Mouse (Mus musculus) intestine, embryonic 14.5 days (tissue): Measurements from ENCODE around the gene Arl10. TPM values are rescaled to one million over a fixed set of nuclear protein-coding genes. Genes with fewer than 3 reads are reported as not detected.
"Not testable (repeated sequence)": the region's sequence is repeated elsewhere in the genome, so short reads cannot be mapped to it uniquely, and the experiment has no call there.

Source experiments
- ATAC-seq: fragments of 200-750 bp; cut with Nextera tagmentation; replicated peaks from 2 replicates; pipeline ENCODE4 v1.8.0; 2017; ENCODE audit warnings: low read depth, moderate number of reproducible peaks, moderate TSS enrichment, moderate library complexity; ENCODE audit not compliant: low FRiP score, low TSS enrichment
- DNase-seq: peaks from one replicate; pipeline ENCODE4 v3.0.0-alpha.2; 2018; ENCODE audit warnings: low spot score
- H3K27ac ChIP-seq: fragments of 300-500 bp; sonication (generic); 2 replicates; pipeline ENCODE4 v1.5.1; 2014; ENCODE audit warnings: low read depth, mild to moderate bottlenecking, control low read depth
- H3K27me3 ChIP-seq: fragments of 300-500 bp; sonication (generic); replicated peaks from 2 replicates; pipeline ENCODE4 v1.6.1; 2014; ENCODE audit warnings: low read length, control low read depth; ENCODE audit not compliant: control insufficient read depth, insufficient read depth
- H3K36me3 ChIP-seq: fragments of 300-500 bp; sonication (generic); 2 replicates; pipeline ENCODE4 v1.6.1; 2014; ENCODE audit warnings: low read length, control low read depth; ENCODE audit not compliant: control insufficient read depth, insufficient read depth
- H3K4me1 ChIP-seq: fragments of 300-500 bp; sonication (generic); replicated peaks from 2 replicates; pipeline ENCODE4 v1.6.1; 2014; ENCODE audit warnings: low read length, control low read depth, mixed read lengths; ENCODE audit not compliant: control insufficient read depth, insufficient read depth
- H3K4me2 ChIP-seq: fragments of 300-500 bp; sonication (generic); 2 replicates; pipeline ENCODE4 v1.6.1; 2014; ENCODE audit warnings: low read length
- H3K4me3 ChIP-seq: fragments of 300-500 bp; sonication (generic); 2 replicates; pipeline ENCODE4 v1.5.1; 2014; ENCODE audit warnings: low read depth, low read length, control low read depth, mixed read lengths
- H3K9ac ChIP-seq: fragments of 300-500 bp; sonication (generic); 2 replicates; pipeline ENCODE4 v1.6.1; 2014; ENCODE audit warnings: mild to moderate bottlenecking, low read length
- H3K9me3 ChIP-seq: fragments of 300-500 bp; sonication (generic); 2 replicates; pipeline ENCODE4 v1.6.1; 2016; ENCODE audit warnings: low read length, control low read depth; ENCODE audit not compliant: control insufficient read depth
- WGBS: fragments of 180-500 bp; shearing (Covaris S2); extraction: QIAGEN DNeasy Blood & Tissue Kit; methylation state at CpG from one replicate; pipeline ENCODE4 v1.1.7; 2014; 5-methylcytosine and 5-hydroxymethylcytosine counted together
- microRNA-seq: library from miRNA; unstranded; fragments of <30 nt; microRNA quantifications from one replicate; pipeline ENCODE4, GENCODE M21; 2016
- polyA plus RNA-seq: library from polyadenylated mRNA; unstranded; fragments of >200 nt; fragmentation: Nextera tagmentation; extraction: Ambion mirVana; gene quantifications from 2 replicates; pipeline ENCODE4 v1.2.1, GENCODE M21; 2014

The Arl10 gene
- polyA plus RNA-seq, 1 experiment from 2014 or later, result 26.4 TPM

DNA sequence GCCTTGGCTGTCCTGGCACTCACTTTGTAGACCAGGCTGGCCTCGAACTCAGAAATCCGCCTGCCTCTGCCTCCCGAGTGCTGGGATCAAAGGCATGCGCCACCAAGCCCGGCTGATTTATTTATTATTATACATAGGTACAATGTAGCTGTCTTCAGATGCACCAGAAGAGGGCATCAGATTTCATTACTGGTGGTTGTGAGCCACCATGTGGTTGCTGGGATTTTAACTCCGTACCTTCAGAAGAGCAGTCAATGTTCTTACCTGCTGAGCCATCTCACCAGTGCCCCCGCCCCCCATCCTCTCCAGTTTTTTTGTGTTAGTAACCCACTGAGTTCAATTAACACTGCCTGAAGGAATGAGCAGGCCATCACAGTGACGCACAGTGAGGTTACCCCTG is 38.3 kb downstream of the Arl10 start:
- not testable (repeated sequence) for H3K36me3 ChIP-seq, H3K27ac ChIP-seq, ATAC-seq, H3K9ac ChIP-seq, DNase-seq, H3K9me3 ChIP-seq, H3K4me1 ChIP-seq, H3K27me3 ChIP-seq, H3K4me2 ChIP-seq, H3K4me3 ChIP-seq
- 86% methylated on average over 8 of the region's 8 CpGs for whole genome bisulfite sequencing

DNA sequence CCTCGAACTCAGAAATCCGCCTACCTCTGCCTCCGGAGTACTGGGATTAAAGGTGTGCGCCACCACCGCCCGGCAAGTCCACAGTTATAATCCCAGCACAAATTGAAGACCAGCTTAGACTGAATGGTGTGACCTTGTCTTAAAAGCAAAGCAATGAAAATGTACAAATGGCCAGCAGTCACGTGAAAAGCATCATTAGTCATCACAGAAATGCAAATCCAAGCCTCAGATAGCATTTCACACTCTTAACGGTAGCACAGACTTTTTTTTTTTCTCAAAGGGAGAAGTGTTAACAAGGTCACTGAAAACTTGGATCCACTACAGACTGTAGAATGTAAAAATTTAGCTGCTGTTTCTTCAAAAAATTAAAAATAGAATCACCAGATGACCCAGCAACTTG is 41.5 kb downstream of the Arl10 start:
- DNase-seq (no peak), ATAC-seq (no peak)
- H3K4me3 ChIP-seq, result no peak overlapping the region
- 75% methylated on average over 8 of the region's 8 CpGs for WGBS
- no peak overlapping the region for H3K4me2 ChIP-seq
- no peaks in the 10 kb centered on the region for H3K36me3 ChIP-seq
- H3K4me1 ChIP-seq, result 0 out of 2 replicates have a peak, but pooled peaks cover 2% of the 10 kb centered on the region
- H3K27ac ChIP-seq, result no peak overlapping the region
- no peaks in the 10 kb centered on the region for H3K27me3 ChIP-seq
- H3K9ac ChIP-seq, result no peak overlapping the region
- no peaks in the 10 kb centered on the region for H3K9me3 ChIP-seq

DNA sequence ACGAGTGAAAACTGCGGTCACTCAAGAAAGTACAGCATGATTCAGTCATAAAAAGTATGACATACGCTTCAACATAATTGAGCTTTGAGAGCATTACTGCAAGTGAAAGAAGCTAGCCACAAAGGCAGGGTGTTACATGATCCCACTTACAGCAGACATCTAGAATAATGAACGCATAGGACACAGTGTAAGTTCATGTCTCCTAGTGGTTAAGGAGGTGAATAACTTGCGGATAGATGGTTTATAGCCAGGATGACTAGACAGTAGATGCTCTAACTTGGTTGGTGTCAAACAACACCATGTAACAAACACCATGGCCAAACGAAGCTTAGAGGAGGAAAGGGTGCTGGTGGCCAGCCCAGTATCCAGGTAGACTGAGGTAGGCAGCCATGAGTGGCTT is 42.2 kb downstream of the Arl10 start:
- Histone ChIP-seq H3K36me3 (no peaks in the 10 kb centered on the region), H3K9ac (no peak overlapping the region), H3K27me3 (no peaks in the 10 kb centered on the region), H3K27ac (no peak overlapping the region), H3K4me2 (no peak overlapping the region), H3K9me3 (no peaks in the 10 kb centered on the region), H3K4me3 (no peak overlapping the region), H3K4me1 (0 out of 2 replicates have a peak, but pooled peaks cover 2% of the 10 kb centered on the region)
- DNase-seq (no peak), ATAC-seq (no peak)
- 68% methylated on average over 6 of the region's 6 CpGs for WGBS

DNA sequence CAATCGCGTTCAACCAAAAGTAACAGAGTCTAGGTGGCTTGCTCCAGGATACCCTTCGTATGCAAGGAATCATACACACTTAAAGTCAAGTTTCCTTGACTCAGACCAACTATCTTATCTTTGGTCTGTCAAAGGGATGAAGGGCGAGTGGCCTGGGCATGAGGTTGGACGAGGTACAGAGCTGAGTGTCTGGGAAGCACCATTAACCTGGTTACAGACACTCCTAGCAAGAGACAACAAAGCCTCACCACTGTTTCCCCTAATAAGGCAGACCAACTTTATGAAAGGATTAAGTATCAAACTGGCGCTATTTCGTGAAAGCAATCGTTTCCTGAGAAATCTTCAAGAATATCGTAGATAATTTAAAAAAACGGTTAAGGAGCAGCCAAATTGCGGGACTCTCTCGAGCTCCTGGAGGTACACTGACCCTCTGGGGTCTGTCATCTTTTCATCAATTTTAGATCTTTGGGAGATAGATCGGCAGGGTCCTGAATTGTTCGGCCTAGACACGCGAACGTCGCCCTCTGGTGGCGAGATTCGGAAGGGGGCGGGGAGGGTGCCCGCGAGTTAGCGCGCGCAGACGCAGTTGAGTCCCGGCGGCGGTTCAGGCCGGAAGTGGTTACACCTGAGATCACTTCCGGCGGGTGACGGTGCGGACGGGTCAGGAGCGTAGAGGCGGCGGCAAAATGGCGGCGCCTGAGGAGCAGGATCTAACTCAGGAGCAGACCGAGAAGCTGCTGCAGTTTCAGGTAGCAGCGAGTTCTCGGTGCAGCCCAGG is 46.5 kb downstream of the Arl10 start, which contains the start of gene Faf2:
TSS of gene Faf2 (plus strand) at position 630 of the 778 bp plus-strand sequence.
- peak within 1 kb of the TSS; percentile 98 for H3K4me3 ChIP-seq
- DNase-seq, result peak; percentile 100
- no peaks in the 10 kb centered on the region for H3K36me3 ChIP-seq
- 10% methylated on average over 44 of the region's 44 CpGs for WGBS
- no peaks in the 10 kb centered on the region for H3K27me3 ChIP-seq
- H3K27ac ChIP-seq, result peak within 1 kb of the TSS; percentile 80
- ATAC-seq, result peak; percentile 95
- H3K9me3 ChIP-seq, result no peaks in the 10 kb centered on the region
- H3K4me1 ChIP-seq, result peaks cover 16% of the 10 kb centered on the region
- H3K4me2 ChIP-seq, result peak within 1 kb of the TSS; percentile 89
- H3K9ac ChIP-seq, result peak within 1 kb of the TSS; percentile 92

DNA sequence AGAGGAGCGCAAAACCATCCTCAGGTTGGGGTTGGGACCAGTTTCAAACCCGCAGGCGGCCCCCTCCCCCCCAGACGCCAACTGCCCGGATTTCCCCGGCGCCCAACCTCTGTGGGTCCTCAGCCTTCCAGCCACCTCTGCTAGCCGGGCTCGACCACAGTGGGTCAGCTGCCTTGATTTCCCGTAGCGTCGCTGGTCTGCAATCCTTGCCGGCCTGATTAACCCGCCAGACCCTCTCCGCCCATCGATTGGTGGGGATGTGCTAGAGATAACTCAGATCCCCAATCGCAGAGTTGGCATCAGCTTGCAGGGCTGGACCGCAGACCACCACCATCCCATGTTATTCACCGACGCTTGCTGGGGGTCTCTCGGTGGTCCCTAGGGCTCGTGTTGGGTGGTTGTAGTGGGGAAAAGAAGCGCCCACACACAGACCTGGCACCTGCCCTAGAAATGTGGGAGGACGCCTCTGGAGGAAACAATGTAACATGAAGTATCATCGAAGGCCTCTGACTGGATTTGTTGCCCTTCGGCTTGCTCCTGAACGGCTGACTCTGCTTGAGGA is 47.2 kb downstream of the Arl10 start:
- peak; percentile 75 for ATAC-seq
- 1% methylated on average over 27 of the region's 27 CpGs for WGBS
- Histone ChIP-seq H3K27me3 (no peaks in the 10 kb centered on the region), H3K4me2 (peak overlapping the region; percentile 89), H3K9me3 (no peaks in the 10 kb centered on the region), H3K4me1 (peaks cover 16% of the 10 kb centered on the region), H3K36me3 (no peaks in the 10 kb centered on the region), H3K4me3 (peak overlapping the region; percentile 98), H3K9ac (peak overlapping the region; percentile 92), H3K27ac (peak overlapping the region; percentile 80)
- DNase-seq, result no peak

DNA sequence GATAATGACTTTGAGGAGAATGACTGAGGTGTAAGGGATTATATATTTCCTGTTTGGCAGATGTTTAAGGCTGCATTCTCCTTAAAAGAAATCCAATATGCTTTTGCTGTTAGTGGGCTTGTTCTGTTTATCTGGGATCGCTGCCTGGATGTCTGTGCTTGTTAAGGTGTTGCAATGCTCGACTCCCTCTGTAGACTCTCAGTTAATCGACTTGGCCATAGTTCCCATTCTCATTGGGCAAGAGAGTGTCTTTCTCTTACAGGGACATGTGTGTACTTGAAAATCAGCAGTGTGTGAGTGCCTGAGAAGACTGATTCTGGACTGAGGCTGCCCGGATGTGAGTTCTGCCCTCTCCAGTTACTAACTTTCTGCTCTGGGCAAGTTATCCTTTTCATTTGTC is 54.3 kb downstream of the Arl10 start:
- no peak for DNase-seq
- H3K27me3 ChIP-seq, result no peaks in the 10 kb centered on the region
- H3K9ac ChIP-seq, result no peak overlapping the region
- H3K9me3 ChIP-seq, result no peaks in the 10 kb centered on the region
- WGBS, result 85% methylated on average over 4 of the region's 4 CpGs
- peaks cover 3% of the 10 kb centered on the region; the same call in 1 of the 2 replicates for H3K4me1 ChIP-seq
- peaks cover 24% of the 10 kb centered on the region for H3K36me3 ChIP-seq
- H3K27ac ChIP-seq, result no peak overlapping the region
- no peak overlapping the region for H3K4me3 ChIP-seq
- no peak overlapping the region for H3K4me2 ChIP-seq
- ATAC-seq, result no peak

Small RNA genes lying within 50 kb of the gene (microRNA-seq; reads per million reads assigned to microRNA genes)
- gene Gm24195, result not detected

Other genes with a start within 250 kb of the Arl10 start
- gene Cplx2, start 203.7 kb upstream of the Arl10 start, polyA plus RNA-seq, result 5.6 and 6.7 TPM in 2 replicates
- 133 and 140 TPM in 2 replicates for gene Thoc3, start 106.2 kb upstream of the Arl10 start, polyA plus RNA-seq
- gene Simc1, start 71.2 kb upstream of the Arl10 start, polyA plus RNA-seq, result 12.3 and 14.6 TPM in 2 replicates
- 128 and 136 TPM in 2 replicates for gene 4833439L19Rik, start 9.6 kb upstream of the Arl10 start, polyA plus RNA-seq
- gene Nop16, start 15.1 kb downstream of the Arl10 start, polyA plus RNA-seq, result 78.8 and 91.5 TPM in 2 replicates
- gene Higd2a, start 15.2 kb downstream of the Arl10 start, polyA plus RNA-seq, result 221 and 239 TPM in 2 replicates
- gene Cltb, start 36.3 kb downstream of the Arl10 start, polyA plus RNA-seq, result 43.6 and 49.6 TPM in 2 replicates
- 95.3 and 103 TPM in 2 replicates for gene Faf2, start 46.8 kb downstream of the Arl10 start, polyA plus RNA-seq
- gene Rnf44, start 118.9 kb downstream of the Arl10 start, polyA plus RNA-seq, result 91.7 and 102 TPM in 2 replicates
- gene Cdhr2, start 126.4 kb downstream of the Arl10 start, polyA plus RNA-seq, result 8.9 and 11.8 TPM in 2 replicates
- 0.60 and 0.81 TPM in 2 replicates for gene Gprin1, start 174.9 kb downstream of the Arl10 start, polyA plus RNA-seq
- 0.18 and 0.43 TPM in 2 replicates for gene Sncb, start 191.6 kb downstream of the Arl10 start, polyA plus RNA-seq
- gene Eif4e1b, start 209.0 kb downstream of the Arl10 start, polyA plus RNA-seq, result not detected in 2 replicates
- 9.4 and 10.0 TPM in 2 replicates for gene Tspan17, start 214.4 kb downstream of the Arl10 start, polyA plus RNA-seq